Mouse (Mus musculus) neural tube, embryonic 12.5 days (tissue): ENCODE measurements around the gene Olfml2a. TPM values are rescaled to one million over a fixed set of nuclear protein-coding genes. Genes with fewer than 3 reads are reported as not detected.

ENCODE experiments used
- ATAC-seq: fragments of 200-750 bp; cut with Nextera tagmentation; 2 replicates; pipeline ENCODE4 v1.8.0; 2017; ENCODE audit warnings: low read depth, mild to moderate bottlenecking, moderate TSS enrichment, moderate library complexity; ENCODE audit not compliant: low FRiP score
- H3K27ac ChIP-seq: fragments of 300-500 bp; sonication (generic); 2 replicates; pipeline ENCODE4 v1.5.1; 2016
- H3K27me3 ChIP-seq: fragments of 300-500 bp; sonication (generic); replicated peaks from 2 replicates; pipeline ENCODE4 v1.6.1; 2016; ENCODE audit warnings: mild to moderate bottlenecking
- H3K36me3 ChIP-seq: fragments of 300-500 bp; sonication (generic); 2 replicates; pipeline ENCODE4 v1.6.1; 2016; ENCODE audit warnings: mild to moderate bottlenecking
- H3K4me1 ChIP-seq: fragments of 300-500 bp; sonication (generic); 2 replicates; pipeline ENCODE4 v1.6.1; 2016
- H3K4me2 ChIP-seq: fragments of 300-500 bp; sonication (generic); replicated peaks from 2 replicates; pipeline ENCODE4 v1.6.1; 2016; ENCODE audit warnings: mild to moderate bottlenecking
- H3K4me3 ChIP-seq: fragments of 300-500 bp; sonication (generic); 2 replicates; pipeline ENCODE4 v1.5.1; 2016
- H3K9ac ChIP-seq: fragments of 300-500 bp; sonication (generic); 2 replicates; pipeline ENCODE4 v1.6.1; 2016; ENCODE audit warnings: mild to moderate bottlenecking
- H3K9me3 ChIP-seq: fragments of 300-500 bp; sonication (generic); 2 replicates; pipeline ENCODE4 v1.6.1; 2016; ENCODE audit warnings: mild to moderate bottlenecking
- WGBS: fragments of 180-500 bp; shearing (Covaris S2); methylation state at CpG from one replicate; pipeline ENCODE4 v1.1.7; 2016; 5-methylcytosine and 5-hydroxymethylcytosine counted together
- polyA plus RNA-seq: library from polyadenylated mRNA; unstranded; fragments of >200 nt; fragmentation: Nextera tagmentation; extraction: Ambion mirVana; gene quantifications from 2 replicates; pipeline ENCODE4 v1.2.1, GENCODE M21; 2016

The Olfml2a gene
- polyA plus RNA-seq, 1 experiment from 2014 or later, result 5.3 TPM

DNA sequence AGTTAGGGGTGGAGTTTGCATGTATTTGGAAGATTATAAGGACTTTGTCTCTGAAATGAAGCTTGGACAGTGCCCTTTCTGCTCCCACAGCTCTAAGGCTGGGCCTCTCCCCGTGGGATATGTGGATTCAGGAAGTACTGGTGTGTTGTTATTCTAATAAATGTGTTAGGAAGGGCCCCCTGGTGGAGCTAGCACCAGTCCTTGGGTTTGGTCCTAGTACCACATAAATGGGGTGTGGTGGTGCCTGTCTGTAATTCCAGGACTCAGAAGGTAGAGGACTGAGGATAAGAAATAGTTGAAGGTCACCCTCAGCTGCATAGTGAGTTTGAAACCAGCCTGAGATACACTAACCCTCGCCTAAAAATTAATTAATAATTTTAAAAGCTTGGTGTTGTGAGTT lies 41.4 kb downstream of the Olfml2a start:
- H3K4me3 ChIP-seq, result no peak overlapping the region
- no peak for ATAC-seq
- 41% methylated on average over 2 of the region's 2 CpGs for WGBS
- no peaks in the 10 kb centered on the region for H3K4me1 ChIP-seq
- no peaks in the 10 kb centered on the region for H3K36me3 ChIP-seq
- no peaks in the 10 kb centered on the region for H3K9me3 ChIP-seq
- no peak overlapping the region for H3K9ac ChIP-seq
- no peaks in the 10 kb centered on the region for H3K27me3 ChIP-seq
- no peak overlapping the region for H3K27ac ChIP-seq
- H3K4me2 ChIP-seq, result no peak overlapping the region

DNA sequence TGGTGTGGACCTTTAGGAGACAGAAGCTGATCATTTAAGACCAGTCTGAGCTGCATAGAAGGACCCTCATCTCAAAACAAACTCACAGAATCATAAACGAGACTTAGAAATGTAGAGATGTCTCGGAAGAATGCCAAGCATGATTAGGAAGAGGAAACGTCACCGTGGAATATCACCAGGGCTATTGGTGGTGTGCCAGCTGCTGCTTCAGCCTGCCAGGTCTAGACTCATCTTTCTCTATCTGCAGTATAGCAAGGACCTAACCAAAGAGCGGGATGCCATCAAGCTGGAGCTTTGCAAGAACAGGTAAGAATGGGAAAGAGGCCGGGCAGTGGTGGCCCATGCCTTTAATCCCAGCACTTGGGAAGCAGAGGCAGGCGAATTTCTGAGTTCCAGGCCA lies 41.9 kb downstream of the Olfml2a start:
- no peaks in the 10 kb centered on the region for H3K4me1 ChIP-seq
- no peaks in the 10 kb centered on the region for H3K36me3 ChIP-seq
- no peak for ATAC-seq
- H3K4me2 ChIP-seq, result no peak overlapping the region
- no peak overlapping the region for H3K27ac ChIP-seq
- H3K4me3 ChIP-seq, result no peak overlapping the region
- H3K9me3 ChIP-seq, result no peaks in the 10 kb centered on the region
- H3K9ac ChIP-seq, result no peak overlapping the region
- 86% methylated on average over 7 of the region's 7 CpGs for WGBS
- no peaks in the 10 kb centered on the region for H3K27me3 ChIP-seq

DNA sequence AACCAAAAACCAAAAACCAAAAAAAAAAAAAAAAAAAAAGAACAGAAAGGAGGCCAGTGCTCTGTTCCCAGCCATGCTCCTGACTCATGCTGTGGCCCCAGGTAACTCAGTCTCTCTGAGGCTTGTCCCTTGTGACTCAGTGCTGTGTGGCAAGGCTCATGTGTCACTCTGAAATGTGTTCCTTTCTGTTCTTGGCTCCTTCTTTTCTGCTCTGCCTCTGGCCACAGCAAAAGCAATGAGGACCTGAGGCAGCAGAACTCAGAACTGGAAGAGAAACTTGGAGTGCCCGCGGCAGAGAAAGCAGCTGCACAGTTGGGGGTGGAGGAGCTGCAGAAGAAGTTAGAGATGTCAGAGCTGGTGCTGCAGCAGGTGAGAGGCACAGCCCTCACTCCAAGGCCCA lies 42.4 kb downstream of the Olfml2a start:
- Histone ChIP-seq H3K4me3 (no peak overlapping the region), H3K27me3 (no peaks in the 10 kb centered on the region), H3K9ac (no peak overlapping the region), H3K36me3 (no peaks in the 10 kb centered on the region), H3K4me2 (no peak overlapping the region), H3K27ac (no peak overlapping the region), H3K9me3 (no peaks in the 10 kb centered on the region), H3K4me1 (no peaks in the 10 kb centered on the region)
- no peak for ATAC-seq
- WGBS, result 40% methylated on average over 2 of the region's 2 CpGs

GRCm38 (mm10) chr2:38975181-38975580 lies 43.4 kb downstream of the Olfml2a start:
- Histone ChIP-seq H3K36me3 (no peaks in the 10 kb centered on the region), H3K9ac (no peak overlapping the region), H3K9me3 (no peaks in the 10 kb centered on the region), H3K4me3 (no peak overlapping the region), H3K4me1 (no peaks in the 10 kb centered on the region), H3K27me3 (no peaks in the 10 kb centered on the region), H3K4me2 (no peak overlapping the region), H3K27ac (no peak overlapping the region)
- WGBS, result 86% methylated on average over 3 of the region's 3 CpGs
- no peak for ATAC-seq

DNA sequence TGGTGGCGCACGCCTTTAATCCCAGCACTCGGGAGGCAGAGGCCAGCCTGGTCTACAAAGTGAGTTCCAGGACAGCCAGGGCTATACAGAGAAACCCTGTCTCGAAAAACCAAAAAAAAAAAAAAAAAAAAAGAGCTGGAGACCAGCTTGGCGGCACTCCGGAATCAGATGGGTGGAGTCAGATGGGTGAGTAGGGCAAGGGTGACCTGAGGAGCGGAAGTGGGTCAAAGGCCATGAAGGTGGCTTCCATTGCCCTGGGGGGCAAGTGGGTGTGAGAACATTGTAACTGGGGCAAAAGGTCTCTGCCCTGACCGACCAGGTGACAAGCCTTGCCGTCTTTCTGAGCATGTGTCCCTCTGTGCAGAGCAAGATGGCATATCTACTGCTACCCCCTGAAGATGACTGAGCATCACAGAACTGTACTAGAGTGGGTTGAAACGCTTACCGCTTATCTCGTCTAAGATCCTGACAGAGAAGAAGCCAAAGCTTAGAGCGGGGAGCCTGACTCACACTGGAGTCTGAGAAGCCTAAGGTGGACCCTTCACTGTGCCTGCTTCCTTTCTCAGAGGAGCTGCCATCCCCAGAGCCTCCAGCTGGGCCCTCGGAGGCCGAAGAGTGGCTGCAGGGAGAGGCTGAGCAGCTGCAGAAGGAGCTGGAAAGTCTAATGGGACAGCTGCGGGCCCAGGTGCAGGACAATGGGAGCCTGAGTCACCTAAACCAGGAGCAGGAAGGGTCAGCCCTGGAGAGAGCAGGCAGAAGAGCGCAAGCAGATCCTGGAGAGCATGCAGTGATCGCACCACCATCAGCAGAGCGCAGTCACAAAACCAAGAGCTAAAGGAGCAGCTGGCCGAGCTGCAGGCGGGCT lies 44.4 kb downstream of the Olfml2a start:
- Histone ChIP-seq H3K4me2 (no peak overlapping the region), H3K27ac (no peak overlapping the region), H3K36me3 (no peaks in the 10 kb centered on the region), H3K27me3 (no peaks in the 10 kb centered on the region), H3K9ac (no peak overlapping the region), H3K4me3 (no peak overlapping the region), H3K4me1 (no peaks in the 10 kb centered on the region), H3K9me3 (no peaks in the 10 kb centered on the region)
- ATAC-seq, result no peak
- 85% methylated on average over 21 of the region's 21 CpGs for WGBS

GRCm38 (mm10) chr2:38977837-38978236 lies 46.1 kb downstream of the Olfml2a start:
- Histone ChIP-seq H3K27me3 (no peaks in the 10 kb centered on the region), H3K4me3 (no peak overlapping the region), H3K9me3 (no peaks in the 10 kb centered on the region), H3K4me2 (no peak overlapping the region), H3K9ac (no peak overlapping the region), H3K4me1 (no peaks in the 10 kb centered on the region), H3K27ac (no peak overlapping the region), H3K36me3 (no peaks in the 10 kb centered on the region)
- WGBS, result 72% methylated on average over 4 of the region's 4 CpGs
- ATAC-seq, result no peak

DNA sequence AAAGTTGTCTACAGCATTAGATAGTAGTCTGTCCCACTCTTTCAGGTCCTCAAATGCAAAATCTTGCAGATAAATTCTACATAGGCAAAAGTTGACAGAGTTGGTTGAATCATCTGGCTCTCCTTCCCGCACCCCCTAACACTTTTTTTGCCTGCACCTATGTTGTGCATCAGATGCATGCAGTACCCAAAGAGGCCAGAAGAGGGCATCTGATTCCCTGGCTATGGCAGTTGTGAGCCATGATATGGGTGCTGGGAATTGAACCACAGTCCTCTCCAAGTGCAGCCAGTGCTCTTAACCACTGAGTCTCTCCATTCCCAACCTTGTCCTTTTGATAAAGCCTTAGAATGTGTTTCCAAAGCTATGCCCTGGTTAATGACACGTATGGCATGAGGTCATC lies 51.7 kb downstream of the Olfml2a start:
- H3K4me1 ChIP-seq, result no peaks in the 10 kb centered on the region
- H3K36me3 ChIP-seq, result no peaks in the 10 kb centered on the region
- H3K4me2 ChIP-seq, result no peak overlapping the region
- H3K9ac ChIP-seq, result no peak overlapping the region
- WGBS, result 99% methylated on average over 2 of the region's 2 CpGs
- H3K27ac ChIP-seq, result no peak overlapping the region
- no peak for ATAC-seq
- H3K27me3 ChIP-seq, result no peaks in the 10 kb centered on the region
- H3K4me3 ChIP-seq, result 0 out of 2 replicates have a peak overlapping the region, but pooled peaks have one; percentile 3
- H3K9me3 ChIP-seq, result peaks cover 5% of the 10 kb centered on the region

GRCm38 (mm10) chr2:38986580-38986979 lies 54.8 kb downstream of the Olfml2a start:
- Histone ChIP-seq H3K36me3 (no peaks in the 10 kb centered on the region), H3K27me3 (no peaks in the 10 kb centered on the region), H3K9ac (no peak overlapping the region), H3K9me3 (peaks cover 5% of the 10 kb centered on the region), H3K27ac (no peak overlapping the region), H3K4me2 (no peak overlapping the region), H3K4me1 (no peaks in the 10 kb centered on the region), H3K4me3 (no peak overlapping the region)
- no peak for ATAC-seq
- WGBS, result 85% methylated on average over 3 of the region's 3 CpGs

DNA sequence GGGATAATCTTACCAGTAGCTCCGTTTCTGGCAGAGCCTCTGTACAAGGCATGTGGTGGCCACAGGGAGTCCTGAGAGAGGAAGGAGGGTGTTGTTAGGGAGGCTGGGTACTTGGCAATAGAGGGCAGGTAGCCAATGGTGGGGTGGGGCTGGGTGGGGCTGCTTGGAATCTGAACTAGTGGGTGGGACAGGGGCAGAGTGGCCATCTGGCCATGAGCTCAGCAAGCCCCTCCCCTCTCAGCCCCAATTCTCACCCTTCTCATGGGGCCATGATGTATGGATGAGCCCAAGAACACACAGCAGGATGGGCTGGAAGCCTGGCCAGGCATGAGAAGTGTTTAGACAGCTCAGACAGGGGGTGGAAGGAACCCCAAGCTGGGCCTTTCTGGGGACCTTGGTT lies 55.6 kb downstream of the Olfml2a start:
- no peak for ATAC-seq
- no peak overlapping the region for H3K4me2 ChIP-seq
- H3K9ac ChIP-seq, result no peak overlapping the region
- H3K4me1 ChIP-seq, result no peaks in the 10 kb centered on the region
- H3K36me3 ChIP-seq, result no peaks in the 10 kb centered on the region
- no peaks in the 10 kb centered on the region for H3K27me3 ChIP-seq
- WGBS, result 55% methylated on average over 1 of the region's 1 CpGs
- no peak overlapping the region for H3K4me3 ChIP-seq
- H3K27ac ChIP-seq, result no peak overlapping the region
- peaks cover 5% of the 10 kb centered on the region for H3K9me3 ChIP-seq

DNA sequence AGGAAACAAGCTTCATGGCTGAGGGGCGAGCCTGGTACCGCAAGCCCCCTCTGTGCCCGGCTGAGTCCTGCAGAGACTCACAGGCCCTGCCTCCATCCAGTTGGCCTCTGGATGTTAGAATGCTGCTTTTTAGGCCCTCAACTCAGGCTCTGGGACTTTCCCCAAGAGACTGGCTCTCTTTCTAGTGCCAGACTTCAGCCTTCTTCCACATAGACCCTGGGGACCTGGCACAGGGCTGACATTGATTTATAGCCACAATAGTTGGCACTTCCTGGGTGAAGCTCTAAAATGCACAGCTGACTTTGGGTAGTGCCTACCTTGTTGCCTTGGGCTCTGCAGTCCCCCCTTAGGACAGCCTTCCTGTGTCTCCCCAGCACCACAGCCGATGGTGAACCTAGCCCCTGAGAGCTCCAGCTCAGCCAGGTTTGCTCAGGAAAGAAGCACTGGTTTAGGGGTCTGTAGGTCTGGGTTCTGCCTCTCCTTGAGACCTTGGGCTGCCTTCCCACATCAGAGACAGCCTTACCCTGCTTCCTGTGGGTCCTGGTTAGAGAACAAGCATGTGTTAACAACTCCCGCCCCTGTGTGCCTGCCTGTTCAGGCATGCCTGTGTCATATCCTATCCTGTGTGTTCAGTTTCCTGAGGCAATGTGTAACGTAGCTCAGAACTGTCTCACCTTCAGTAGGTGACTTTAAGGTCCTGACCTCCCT lies 56.2 kb downstream of the Olfml2a start:
- Histone ChIP-seq H3K4me1 (no peaks in the 10 kb centered on the region), H3K4me2 (no peak overlapping the region)
- ATAC-seq, result no peak

GRCm38 (mm10) chr2:38988929-38989328 lies 57.2 kb downstream of the Olfml2a start:
- ATAC-seq, result no peak
- WGBS, result 89% methylated on average over 2 of the region's 2 CpGs

More for the DNA sequence above, 56.2 kb downstream of the Olfml2a start:
- H3K9me3 ChIP-seq, result peaks cover 5% of the 10 kb centered on the region
- no peaks in the 10 kb centered on the region for H3K27me3 ChIP-seq
- 87% methylated on average over 6 of the region's 6 CpGs for WGBS
- no peak overlapping the region for H3K9ac ChIP-seq
- H3K36me3 ChIP-seq, result no peaks in the 10 kb centered on the region
- H3K27ac ChIP-seq, result no peak overlapping the region
- H3K4me3 ChIP-seq, result no peak overlapping the region

DNA sequence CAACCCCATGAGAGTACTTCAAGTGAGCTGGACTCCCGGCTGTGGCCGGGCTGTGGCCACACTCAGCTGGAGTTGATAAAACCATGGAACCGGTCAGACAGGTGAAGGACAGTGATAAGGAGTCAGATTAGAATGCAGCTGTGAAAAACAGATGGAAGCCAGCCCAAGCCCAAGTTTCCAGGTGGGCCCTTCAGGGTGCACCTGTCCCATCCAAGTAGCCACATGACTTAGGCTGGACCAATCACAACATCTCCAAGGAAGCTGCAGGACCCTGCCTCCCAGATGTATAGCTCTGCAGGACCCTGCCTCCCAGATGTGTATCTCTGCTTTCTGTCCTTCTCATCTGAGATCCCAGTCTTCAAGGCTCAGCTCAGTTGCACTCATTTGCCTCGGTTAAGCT lies 60.2 kb downstream of the Olfml2a start:
- 83% methylated on average over 4 of the region's 4 CpGs for WGBS
- ATAC-seq, result no peak
- no peaks in the 10 kb centered on the region for H3K9me3 ChIP-seq

More at GRCm38 (mm10) chr2:38988929-38989328, 57.2 kb downstream of the Olfml2a start:
- Histone ChIP-seq H3K36me3 (no peaks in the 10 kb centered on the region), H3K9ac (no peak overlapping the region), H3K9me3 (no peaks in the 10 kb centered on the region), H3K4me2 (no peak overlapping the region), H3K27me3 (no peaks in the 10 kb centered on the region), H3K4me1 (no peaks in the 10 kb centered on the region), H3K4me3 (no peak overlapping the region), H3K27ac (no peak overlapping the region)

More for the DNA sequence above, 60.2 kb downstream of the Olfml2a start:
- Histone ChIP-seq H3K4me2 (no peak overlapping the region), H3K27ac (no peak overlapping the region), H3K4me1 (no peaks in the 10 kb centered on the region), H3K27me3 (no peaks in the 10 kb centered on the region), H3K36me3 (no peaks in the 10 kb centered on the region), H3K9ac (no peak overlapping the region), H3K4me3 (no peak overlapping the region)
